Mouse (Mus musculus): Measurements from ENCODE around the gene Pde6d. TPM values are rescaled to one million over a fixed set of nuclear protein-coding genes. Genes with fewer than 3 reads are reported as not detected.
A peak's percentile ranks its signal among the peaks of the same experiment; 100 is the strongest.

The Pde6d gene
- polyA plus RNA-seq (2012; rRNA removed): 11.3 and 11.7 TPM in 2 replicates

GRCm38 (mm10) chr1:86582451-86583096, at the start of gene Pde6d, which contains the start of gene Cops7b:
Pde6d (minus strand) TSS chr1:86582629.
Cops7b (plus strand) TSS chr1:86582904.
- no peaks in the 10 kb centered on the region for H3K36me3 ChIP-seq (ENCODE audit: control insufficient read depth, insufficient read depth, low read length)
- H3K4me1 ChIP-seq (ENCODE audit: control insufficient read depth, insufficient read depth, insufficient read length): peaks cover 7% of the 10 kb centered on the region
- peak within 1 kb of the TSS; percentile 86 for H3K4me3 ChIP-seq (ENCODE audit: extremely low read depth, insufficient read depth, insufficient read length)
- TF ChIP-seq CTCF (IDR thresholded peaks at IDR 0.05; ENCODE audit: extremely low read depth, insufficient read depth, insufficient read length, insufficient replicate concordance) (no peak), POLR2A (IDR thresholded peaks at IDR 0.05; ENCODE audit: low read depth, low read length) (peak; percentile 53)
- under 1% methylated on average over 26 of the region's 26 CpGs for whole genome bisulfite sequencing
- DNase-seq (ENCODE audit: low read depth in 1 of 2, low spot score in 2 of 2): peak; percentile 89 to 94
- H3K27me3 ChIP-seq (ENCODE audit: control insufficient read depth, insufficient read depth, low read length): no peaks in the 10 kb centered on the region
- H3K27ac ChIP-seq (ENCODE audit: insufficient read depth, low read length): peak within 1 kb of the TSS; percentile 57

GRCm38 (mm10) chr1:86630527-86630926, 48.1 kb upstream of the Pde6d start:
- Histone ChIP-seq H3K4me3 (ENCODE audit: extremely low read depth, insufficient read depth, insufficient read length) (no peak overlapping the region), H3K27me3 (ENCODE audit: control insufficient read depth, insufficient read depth, low read length) (no peaks in the 10 kb centered on the region), H3K36me3 (ENCODE audit: control insufficient read depth, insufficient read depth, low read length) (no peaks in the 10 kb centered on the region), H3K4me1 (ENCODE audit: control insufficient read depth, insufficient read depth, insufficient read length) (no peaks in the 10 kb centered on the region), H3K27ac (ENCODE audit: insufficient read depth, low read length) (no peak overlapping the region)
- WGBS: 66% methylated on average over 4 of the region's 4 CpGs
- no peak for DNase-seq (ENCODE audit: low read depth in 1 of 2, low spot score in 2 of 2)
- TF ChIP-seq POLR2A (IDR thresholded peaks at IDR 0.05; ENCODE audit: low read depth, low read length): no peak
- TF ChIP-seq CTCF (IDR thresholded peaks at IDR 0.05; ENCODE audit: extremely low read depth, insufficient read depth, insufficient read length, insufficient replicate concordance): no peak

GRCm38 (mm10) chr1:86629936-86630335, 47.5 kb upstream of the Pde6d start:
- no peak for DNase-seq (ENCODE audit: low read depth in 1 of 2, low spot score in 2 of 2)
- no peak overlapping the region for H3K27ac ChIP-seq (ENCODE audit: insufficient read depth, low read length)
- H3K4me3 ChIP-seq (ENCODE audit: extremely low read depth, insufficient read depth, insufficient read length): no peak overlapping the region
- H3K4me1 ChIP-seq (ENCODE audit: control insufficient read depth, insufficient read depth, insufficient read length): no peaks in the 10 kb centered on the region
- whole genome bisulfite sequencing: 87% methylated on average over 4 of the region's 4 CpGs
- no peaks in the 10 kb centered on the region for H3K27me3 ChIP-seq (ENCODE audit: control insufficient read depth, insufficient read depth, low read length)
- TF ChIP-seq POLR2A (IDR thresholded peaks at IDR 0.05; ENCODE audit: low read depth, low read length): no peak
- no peak for TF ChIP-seq CTCF (IDR thresholded peaks at IDR 0.05; ENCODE audit: extremely low read depth, insufficient read depth, insufficient read length, insufficient replicate concordance)
- H3K36me3 ChIP-seq (ENCODE audit: control insufficient read depth, insufficient read depth, low read length): no peaks in the 10 kb centered on the region

- Histone ChIP-seq H3K27me3 (ENCODE audit: control insufficient read depth, insufficient read depth, low read length) (no peaks in the 10 kb centered on the region), H3K4me3 (ENCODE audit: extremely low read depth, insufficient read depth, insufficient read length) (no peak overlapping the region), H3K27ac (ENCODE audit: insufficient read depth, low read length) (no peak overlapping the region), H3K4me1 (ENCODE audit: control insufficient read depth, insufficient read depth, insufficient read length) (no peaks in the 10 kb centered on the region), H3K36me3 (ENCODE audit: control insufficient read depth, insufficient read depth, low read length) (no peaks in the 10 kb centered on the region)
- WGBS: 84% methylated on average over 3 of the region's 3 CpGs
- no peak for DNase-seq (ENCODE audit: low read depth in 1 of 2, low spot score in 2 of 2)
- TF ChIP-seq POLR2A (IDR thresholded peaks at IDR 0.05; ENCODE audit: low read depth, low read length) (no peak), CTCF (IDR thresholded peaks at IDR 0.05; ENCODE audit: extremely low read depth, insufficient read depth, insufficient read length, insufficient replicate concordance) (no peak)
Measured at GRCm38 (mm10) chr1:86628270-86628669, 45.8 kb upstream of the Pde6d start.

DNA sequence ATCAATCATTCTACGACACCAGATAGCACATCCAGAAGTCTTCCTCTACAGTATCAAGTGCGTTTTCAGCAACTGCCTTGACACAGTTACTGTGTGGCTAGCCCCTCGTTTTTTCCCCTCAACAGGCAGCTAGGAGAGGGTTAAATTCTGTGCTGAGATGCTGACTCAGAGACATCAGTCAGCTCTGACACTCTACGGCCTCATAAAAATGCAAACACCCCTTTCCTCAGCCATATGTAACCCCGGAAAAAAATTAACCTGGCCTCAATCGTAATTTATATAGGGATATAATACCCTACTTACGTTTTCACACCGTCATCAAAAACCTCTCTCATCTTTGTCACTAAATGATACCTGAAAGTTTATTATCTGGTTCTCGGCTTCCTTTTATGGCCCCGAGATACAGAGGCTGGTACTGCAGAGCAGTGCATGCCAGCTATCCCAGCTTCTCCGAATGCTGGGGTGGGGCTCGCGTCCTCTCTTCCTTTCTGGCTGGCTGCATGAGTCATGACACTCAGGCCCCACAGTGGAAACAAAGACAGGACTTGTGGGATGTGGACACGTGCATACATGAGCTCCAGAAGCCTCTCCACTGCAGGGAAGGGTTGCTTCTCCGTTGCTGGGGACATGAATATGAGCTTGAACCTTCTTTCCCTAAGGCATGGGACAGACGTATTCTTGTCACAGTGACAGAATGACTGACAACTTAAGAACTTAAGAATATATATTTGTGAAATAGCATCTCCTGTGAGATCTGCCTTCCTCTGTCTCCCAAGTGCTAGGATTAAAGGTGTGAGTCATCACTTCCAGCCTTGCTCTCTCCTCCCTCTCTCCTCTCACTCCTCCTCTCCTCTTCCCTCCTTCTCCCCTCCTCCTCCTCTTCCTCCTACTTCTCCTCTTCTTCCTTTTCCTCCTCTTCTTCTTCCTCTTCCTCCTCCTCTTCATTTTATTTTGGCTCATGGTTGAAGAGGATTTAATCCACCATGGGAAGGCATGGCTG, 40.9 kb upstream of the Pde6d start:
- no peak for TF ChIP-seq POLR2A (IDR thresholded peaks at IDR 0.05; ENCODE audit: low read depth, low read length)
- TF ChIP-seq CTCF (IDR thresholded peaks at IDR 0.05; ENCODE audit: extremely low read depth, insufficient read depth, insufficient read length, insufficient replicate concordance): no peak
- no peaks in the 10 kb centered on the region for H3K4me1 ChIP-seq (ENCODE audit: control insufficient read depth, insufficient read depth, insufficient read length)
- no peak for DNase-seq (ENCODE audit: low read depth in 1 of 2, low spot score in 2 of 2)
- 51% methylated on average over 16 of the region's 16 CpGs for WGBS
- no peaks in the 10 kb centered on the region for H3K36me3 ChIP-seq (ENCODE audit: control insufficient read depth, insufficient read depth, low read length)
- H3K27me3 ChIP-seq (ENCODE audit: control insufficient read depth, insufficient read depth, low read length): no peaks in the 10 kb centered on the region
- no peak overlapping the region for H3K27ac ChIP-seq (ENCODE audit: insufficient read depth, low read length)
- H3K4me3 ChIP-seq (ENCODE audit: extremely low read depth, insufficient read depth, insufficient read length): no peak overlapping the region

DNA sequence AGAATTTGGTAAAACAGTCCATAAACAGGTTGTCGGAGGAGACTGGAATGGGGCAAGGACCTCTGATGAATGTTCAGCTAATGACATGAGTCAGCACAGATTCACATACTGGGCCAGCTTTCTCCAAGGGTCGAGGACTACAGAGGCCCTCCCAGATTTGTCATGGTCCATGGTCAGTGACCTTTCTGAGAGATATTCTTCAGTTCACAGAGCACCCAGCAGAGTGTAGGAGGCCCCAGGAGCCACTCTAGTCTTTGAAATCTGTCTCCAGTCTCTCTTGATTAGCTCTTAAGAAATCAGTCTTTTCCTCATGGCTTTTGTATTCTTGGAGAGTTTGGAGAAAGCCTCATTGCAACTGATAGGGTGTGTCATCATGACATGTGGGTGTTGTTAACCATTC, 39.9 kb upstream of the Pde6d start:
- 86% methylated on average over 2 of the region's 2 CpGs for WGBS
- Histone ChIP-seq H3K36me3 (ENCODE audit: control insufficient read depth, insufficient read depth, low read length) (no peaks in the 10 kb centered on the region), H3K27me3 (ENCODE audit: control insufficient read depth, insufficient read depth, low read length) (no peaks in the 10 kb centered on the region), H3K27ac (ENCODE audit: insufficient read depth, low read length) (no peak overlapping the region), H3K4me1 (ENCODE audit: control insufficient read depth, insufficient read depth, insufficient read length) (no peaks in the 10 kb centered on the region), H3K4me3 (ENCODE audit: extremely low read depth, insufficient read depth, insufficient read length) (no peak overlapping the region)
- TF ChIP-seq POLR2A (IDR thresholded peaks at IDR 0.05; ENCODE audit: low read depth, low read length) (no peak), CTCF (IDR thresholded peaks at IDR 0.05; ENCODE audit: extremely low read depth, insufficient read depth, insufficient read length, insufficient replicate concordance) (no peak)
- DNase-seq (ENCODE audit: low read depth in 1 of 2, low spot score in 2 of 2): no peak
